Mouse (Mus musculus) cerebellum, postnatal 14 days (tissue): Measurements from ENCODE around the gene Gm5114.
"Not testable (repeated sequence)": the region's sequence is repeated elsewhere in the genome, so short reads cannot be mapped to it uniquely, and the experiment has no call there.

ENCODE experiments used
- DNase-seq, 2 experiments: peaks; one replicate each; pipeline ENCODE4 v3.0.0; 2021; ENCODE audit warnings: mixed read lengths in 2 of 2

Gene Gm5114

GRCm38 (mm10) chr7:39413060-39413459 is at the start of gene Gm5114:
Gm5114 (minus strand) TSS chr7:39413160.
- DNase-seq, result not testable (repeated sequence)

- no peak for DNase-seq
Measured at GRCm38 (mm10) chr7:39455806-39456205, 42.8 kb upstream of the Gm5114 start.

DNA sequence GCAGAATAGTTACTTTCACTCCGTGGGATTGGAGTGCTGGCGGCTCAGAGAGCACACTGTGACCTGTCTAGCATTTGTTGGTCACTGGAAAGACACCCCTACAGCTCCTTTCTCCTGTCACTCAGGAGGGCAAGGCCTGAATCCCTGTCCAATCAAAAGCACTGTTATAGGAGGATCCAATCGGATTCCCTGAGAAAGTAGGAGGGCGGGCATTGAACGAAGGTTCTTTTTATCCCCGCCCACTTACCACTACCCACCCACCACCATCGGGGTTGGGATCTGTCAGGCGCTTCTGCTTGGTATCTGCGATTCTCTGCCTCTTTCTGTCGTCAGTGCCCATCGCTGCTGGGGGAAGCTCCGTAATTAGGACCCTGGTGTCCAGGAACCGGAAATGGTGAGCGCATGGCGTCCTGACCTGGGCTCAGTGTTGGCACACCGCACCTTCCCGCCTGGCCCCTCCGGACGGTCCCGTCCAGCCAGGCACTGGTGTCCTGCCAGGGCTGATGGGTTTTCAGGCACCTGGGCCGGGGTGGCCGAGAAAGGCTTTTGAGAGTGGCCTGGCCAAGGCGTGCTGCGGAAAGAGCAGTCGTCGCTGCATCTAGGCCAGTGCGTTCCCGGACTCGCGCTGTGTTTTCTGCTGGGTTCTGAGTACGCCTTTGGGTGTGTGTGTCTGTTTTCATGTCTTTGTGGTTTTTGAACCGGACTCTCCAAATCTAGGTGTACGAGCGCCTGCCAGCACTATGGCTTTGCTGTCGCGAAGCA is 36.5 kb upstream of the Gm5114 start:
- DNase-seq, result peak; percentile 82 to 87

- peak; percentile 51 to 59 for DNase-seq
Measured at GRCm38 (mm10) chr7:39448626-39449242, 35.8 kb upstream of the Gm5114 start.

- DNase-seq, result no peak
Measured at GRCm38 (mm10) chr7:39441237-39441636, 28.3 kb upstream of the Gm5114 start.

DNA sequence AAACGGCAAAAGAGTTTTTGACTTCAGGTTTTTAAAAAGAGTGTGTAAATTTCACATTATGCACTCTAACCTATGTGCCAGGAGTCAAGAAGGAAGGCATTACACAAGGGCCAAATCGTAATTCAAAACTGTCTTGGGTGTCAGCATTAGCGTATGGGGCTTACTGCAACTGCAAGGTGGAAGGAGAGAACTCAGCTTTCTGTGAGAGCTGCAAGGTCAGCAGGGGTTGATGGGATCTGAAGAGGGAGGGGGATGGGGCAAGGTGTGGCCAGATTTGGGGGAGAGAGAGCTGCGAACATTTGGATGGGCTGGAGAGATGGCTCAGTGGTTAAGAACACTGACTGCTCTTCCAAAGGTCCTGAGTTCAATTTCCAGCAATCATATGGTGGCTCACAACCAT is 27.4 kb upstream of the Gm5114 start:
- no peak for DNase-seq
